Mouse (Mus musculus): ENCODE results near the gene Sel1l. TPM values are rescaled to one million over a fixed set of nuclear protein-coding genes. Genes with fewer than 3 reads are reported as not detected.

The Sel1l gene
- 100 to 1,000 TPM; 130 to 147 TPM for total RNA-seq (2021)
- long read RNA-seq, experiment 1, full-length matches to known transcripts: 50 of 62 reads
- long read RNA-seq, experiment 1, partial matches to known transcripts: 2 of 62 reads
- long read RNA-seq, experiment 1, other reads (novel, unspliced or antisense): 10 of 62 reads
- long read RNA-seq, experiment 2, full-length matches to known transcripts: 41 of 54 reads
- long read RNA-seq, experiment 2, partial matches to known transcripts: 6 of 54 reads
- long read RNA-seq, experiment 2, other reads (novel, unspliced or antisense): 7 of 54 reads

DNA sequence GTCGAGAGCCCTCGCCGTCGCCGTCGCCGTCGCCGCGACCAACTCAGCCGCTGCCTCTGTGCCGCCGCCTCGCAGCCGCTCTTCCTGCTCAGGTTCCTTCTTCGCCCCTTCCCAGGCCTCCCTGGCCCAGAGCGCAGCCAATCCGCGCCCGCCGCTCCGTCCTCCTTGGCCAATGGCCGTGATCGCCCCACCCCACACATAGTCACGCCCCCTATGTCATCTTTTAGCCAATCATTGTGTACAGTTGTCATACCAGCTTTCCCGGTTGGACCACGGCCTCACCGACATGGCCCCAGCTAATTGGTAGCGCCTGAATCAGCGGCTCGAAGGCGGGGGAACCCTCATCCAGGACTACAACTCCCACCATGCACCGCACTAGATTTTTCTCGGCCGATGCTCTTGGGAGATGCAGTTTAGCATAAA lies at the start of gene Sel1l:
Gene Sel1l (minus strand): TSS at position 113 of the 423 bp plus-strand sequence.
- DNase-seq (ENCODE audit: low spot score in 2 of 2): peak; percentile 98 to 99
- intact Hi-C loops (cut with DNase I): no loop called here

DNA sequence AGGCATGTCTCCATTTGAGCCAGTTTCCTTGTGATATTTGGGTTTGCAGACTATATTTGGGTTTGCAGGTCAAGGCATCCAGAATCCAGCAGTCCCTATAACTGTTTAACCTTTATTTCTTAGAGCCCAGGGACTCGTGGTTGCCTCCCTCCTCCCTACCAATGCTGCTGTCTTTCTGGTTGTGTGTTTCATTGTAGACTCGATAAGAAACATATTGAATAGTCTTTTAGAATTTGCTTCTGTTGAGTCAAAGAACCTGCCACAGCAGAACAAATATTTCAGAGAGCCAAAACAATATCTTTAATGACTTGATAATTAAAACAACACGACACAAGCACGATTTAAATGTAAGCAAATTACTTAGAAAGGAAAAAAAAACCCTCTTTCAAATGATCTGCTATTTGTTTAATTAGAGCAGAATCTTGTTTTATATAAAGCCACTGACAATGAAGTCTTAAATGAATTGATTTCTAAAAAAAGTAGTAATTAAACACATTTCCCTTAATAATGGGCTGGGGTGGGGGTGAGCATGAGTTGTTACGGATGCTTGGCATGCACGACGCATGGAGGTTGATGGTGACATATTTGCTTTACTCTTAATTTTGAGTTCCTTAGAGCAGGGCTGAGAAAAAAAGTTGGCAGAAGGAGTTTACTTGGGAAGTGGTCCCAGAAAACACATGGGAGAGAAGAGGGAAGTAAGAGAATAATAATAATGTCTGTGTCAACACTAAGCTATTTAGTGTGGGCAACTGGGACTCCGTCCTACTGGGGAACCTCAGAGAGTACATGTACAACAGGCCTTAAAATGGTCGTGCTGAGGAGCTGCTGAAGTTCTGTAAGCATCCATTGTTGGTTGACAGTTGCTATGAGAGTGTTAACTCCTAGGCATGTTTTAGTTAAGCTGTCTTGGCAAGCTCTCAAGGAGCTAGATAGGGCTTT lies 43.9 kb upstream of the Sel1l start:
- intact Hi-C loops (cut with DNase I): no loop called here
- DNase-seq (ENCODE audit: low spot score in 2 of 2): no peak

DNA sequence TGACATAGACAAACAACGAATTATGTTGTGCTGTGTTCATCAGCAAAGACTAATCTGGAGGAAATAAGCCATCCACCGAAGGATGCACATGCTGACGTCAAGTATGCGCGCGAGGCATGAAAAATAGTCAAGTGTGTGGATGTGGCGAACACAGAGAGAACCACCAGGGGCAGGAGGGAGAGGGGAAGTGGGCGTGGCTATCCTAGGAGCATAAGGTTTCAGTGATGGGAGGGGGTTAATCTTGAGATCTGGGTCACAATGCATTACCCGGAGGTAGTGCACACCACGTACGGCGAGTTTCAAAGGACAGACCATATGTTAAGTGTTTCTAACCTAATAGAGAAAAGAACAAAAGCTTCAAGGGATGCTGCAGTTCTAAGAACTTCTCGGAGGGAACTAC lies 31.5 kb upstream of the Sel1l start:
- intact Hi-C loops (cut with DNase I): no loop called here
- no peak for DNase-seq (ENCODE audit: low spot score in 2 of 2)

DNA sequence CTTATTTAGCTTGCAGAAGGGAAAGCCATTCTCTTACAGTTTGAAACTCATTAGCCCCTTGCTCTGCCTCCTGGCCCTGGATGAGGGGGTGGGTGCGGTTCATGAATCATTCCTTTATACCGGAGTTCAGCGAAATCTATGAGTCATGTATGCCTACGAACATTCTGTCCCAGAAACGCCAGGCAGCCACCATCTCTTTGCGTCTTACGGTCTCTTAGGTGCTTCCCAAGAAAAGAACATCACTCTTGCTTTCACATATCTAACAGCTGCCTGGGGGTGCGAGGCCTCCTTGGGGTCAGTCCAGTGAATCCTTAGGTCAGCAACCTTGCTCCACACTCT lies 29.9 kb upstream of the Sel1l start:
- intact Hi-C loops (cut with DNase I): no loop called here
- peak; percentile 55 for DNase-seq (ENCODE audit: low spot score in 2 of 2)

DNA sequence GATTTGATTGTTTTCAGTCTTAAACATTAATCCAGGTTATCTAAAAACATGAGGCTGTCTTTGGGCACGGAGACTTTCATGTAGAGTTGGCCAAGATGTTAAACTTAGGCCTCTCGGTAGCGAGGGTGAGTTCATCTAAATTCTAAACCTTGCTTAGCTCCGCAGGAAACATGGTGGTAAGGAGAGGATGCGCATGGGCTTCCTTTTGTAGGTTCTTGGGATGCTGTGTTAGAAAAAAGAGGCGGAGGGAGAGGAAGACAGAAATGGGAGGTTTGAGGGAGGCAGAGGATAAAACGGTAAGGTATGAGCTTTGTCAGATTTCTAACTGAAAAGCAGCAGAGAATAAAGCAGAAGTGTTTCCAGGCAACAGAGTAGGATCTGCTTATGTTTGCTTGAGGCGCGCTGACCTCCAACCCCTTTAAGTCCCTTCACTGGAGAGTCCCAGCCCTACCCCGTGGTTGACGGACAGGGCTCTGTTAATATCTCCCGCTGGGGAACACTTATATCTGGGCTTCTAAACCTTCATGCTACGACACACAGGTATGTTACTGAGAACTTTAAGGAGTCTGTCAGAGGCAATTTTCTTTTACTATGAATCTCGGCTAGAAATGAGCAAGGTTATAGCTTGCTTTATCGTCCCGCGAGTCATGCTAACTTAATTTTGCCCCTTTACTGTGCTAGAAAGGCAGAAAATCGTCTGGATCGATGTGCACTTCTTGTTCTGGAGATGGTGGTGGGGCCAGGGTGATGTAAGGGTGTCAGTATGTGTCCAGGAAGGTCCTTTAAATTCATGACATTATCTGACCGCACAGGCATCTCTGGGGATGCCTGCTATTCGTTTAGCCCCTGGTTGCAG lies 29.3 kb upstream of the Sel1l start:
- intact Hi-C loops (cut with DNase I): no loop called here
- no peak for DNase-seq (ENCODE audit: low spot score in 2 of 2)

DNA sequence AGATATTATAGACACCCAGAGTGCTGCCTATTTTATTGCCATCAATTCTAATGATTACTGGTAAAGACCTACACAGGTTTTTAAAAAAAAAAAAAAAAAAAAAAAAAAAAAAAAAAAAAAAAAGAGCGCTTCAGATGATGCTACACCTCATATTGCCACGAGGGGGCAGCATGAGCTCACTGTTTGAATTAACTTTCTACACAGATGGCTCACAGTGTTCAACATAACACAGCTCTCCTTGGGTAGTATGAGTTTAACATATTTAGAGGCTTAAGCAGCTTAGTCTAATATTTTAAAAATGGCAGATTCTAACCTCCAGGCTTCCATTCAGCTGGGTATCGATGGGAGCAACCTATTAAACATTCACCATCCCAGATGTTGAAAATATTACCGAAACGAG lies 28.7 kb upstream of the Sel1l start:
- DNase-seq (ENCODE audit: low spot score in 2 of 2): peak; percentile 61 to 62

DNA sequence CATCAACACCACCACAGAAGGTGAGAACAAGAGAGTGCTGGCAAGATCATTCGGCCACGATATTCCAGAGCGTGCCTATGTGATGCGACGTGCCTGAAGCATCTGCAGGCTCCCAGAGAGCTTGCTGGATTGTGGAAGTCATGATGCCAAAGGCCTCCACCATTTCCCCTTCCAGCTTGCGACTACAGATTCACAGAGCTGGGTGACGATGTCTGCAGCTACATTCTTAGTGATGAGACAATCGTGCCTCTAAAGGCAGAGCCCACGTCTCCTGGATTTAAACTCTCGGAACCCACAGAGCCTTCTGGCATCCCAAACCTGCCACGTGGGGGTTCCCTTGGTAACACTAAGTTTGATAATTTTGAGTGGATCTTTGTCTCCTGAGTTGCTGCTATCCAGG lies 21.7 kb upstream of the Sel1l start:
- intact Hi-C loops (cut with DNase I): no loop called here
- DNase-seq (ENCODE audit: low spot score in 2 of 2): peak in 1 of 2 experiments; percentile 41

More for the DNA sequence above, 28.7 kb upstream of the Sel1l start:
- intact Hi-C loops (cut with DNase I): no loop called here

DNA sequence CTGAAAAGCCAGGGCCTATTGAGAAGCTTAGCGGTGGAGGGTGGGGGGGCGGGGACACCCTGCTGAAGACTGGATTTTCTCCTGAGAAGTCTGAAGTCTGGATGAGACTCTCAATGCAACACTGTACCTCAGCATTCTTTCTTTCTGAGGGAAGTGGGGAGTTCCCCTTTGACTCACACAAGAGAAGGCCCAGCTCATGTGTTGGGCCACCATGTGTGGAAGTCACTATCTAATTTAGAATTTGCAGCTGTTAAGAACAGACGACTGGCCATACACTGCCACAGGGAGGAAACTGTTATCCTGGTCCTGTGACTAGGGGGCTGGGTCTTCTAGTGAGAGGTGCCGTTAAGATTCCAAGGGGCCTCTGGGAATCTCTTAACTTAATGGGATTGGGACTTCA lies 20.4 kb upstream of the Sel1l start:
- DNase-seq (ENCODE audit: low spot score in 2 of 2): no peak
- intact Hi-C loops (cut with DNase I): no loop called here

DNA sequence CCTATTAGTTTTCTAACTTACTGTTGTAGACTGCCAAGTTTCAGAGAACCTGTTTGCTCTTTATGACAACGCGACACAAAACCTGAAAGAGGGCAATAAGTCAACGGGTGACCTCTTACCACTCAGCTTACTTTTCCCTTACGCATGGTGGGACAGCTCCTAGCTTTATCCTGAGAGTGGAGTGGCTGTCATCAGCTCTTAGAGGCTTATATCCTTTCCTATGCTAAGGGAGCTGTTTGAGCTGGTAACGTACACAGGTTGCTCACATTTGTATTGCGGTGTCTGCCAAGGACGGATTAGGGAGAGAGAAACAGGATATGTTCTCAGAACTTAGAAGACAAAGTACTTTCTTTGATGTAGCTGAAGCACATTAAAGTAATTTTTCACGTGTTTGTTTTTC lies 5.4 kb upstream of the Sel1l start:
- intact Hi-C loops (cut with DNase I): no loop called here
- no peak for DNase-seq (ENCODE audit: low spot score in 2 of 2)

DNA sequence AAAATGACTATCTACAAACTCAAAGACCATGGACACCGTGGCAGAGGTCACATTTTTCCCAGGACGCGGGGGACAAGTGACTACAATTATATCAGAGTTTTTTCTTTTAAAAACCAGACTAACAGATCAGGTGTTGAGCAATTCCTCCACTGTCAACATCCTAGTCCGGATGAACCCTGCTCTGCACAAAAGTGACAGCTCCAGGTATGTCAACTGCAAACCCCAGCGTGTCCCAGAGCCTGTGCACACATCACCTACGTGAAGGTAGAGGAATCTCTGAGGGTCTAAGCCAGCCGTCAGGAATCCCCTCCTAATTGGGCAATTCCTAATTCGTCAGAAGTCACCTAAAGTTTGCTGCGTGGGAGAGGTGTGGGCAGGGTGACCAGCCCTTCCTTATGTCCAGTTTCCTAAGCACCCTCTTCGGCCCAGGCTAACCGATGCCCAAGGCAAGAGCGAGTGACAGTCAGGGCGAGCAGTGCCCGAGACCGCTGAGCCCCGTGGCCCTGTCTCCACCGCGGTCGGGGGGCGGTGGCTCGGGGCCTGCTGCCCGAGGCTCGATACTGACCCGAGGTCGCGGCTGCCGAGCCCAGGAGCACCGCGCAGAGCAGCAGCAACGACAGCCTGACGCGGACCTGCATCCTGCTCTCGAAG lies 438 bp downstream of the Sel1l start:
- peak in 1 of 2 experiments; percentile 23 for DNase-seq (ENCODE audit: low spot score in 2 of 2)
- intact Hi-C loops (cut with DNase I): no loop called here

DNA sequence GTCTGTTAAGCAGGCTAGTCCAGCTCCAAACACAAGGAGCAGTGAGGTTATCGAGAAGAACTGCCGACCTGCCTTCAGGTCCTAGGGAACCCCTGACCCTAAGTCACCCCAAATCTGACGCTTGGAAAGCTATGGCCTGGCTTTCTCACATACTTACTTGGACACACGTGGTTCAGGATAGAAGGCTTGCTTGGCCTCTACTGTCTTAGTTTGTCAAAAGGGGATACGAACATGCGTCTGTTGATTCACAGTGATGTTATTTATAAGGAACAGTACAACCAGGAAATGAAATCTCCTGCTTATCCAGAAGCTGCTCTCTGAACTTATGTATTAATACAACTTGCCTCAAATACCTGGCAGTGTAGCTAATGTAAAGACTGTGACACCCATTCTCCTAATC lies 2.9 kb downstream of the Sel1l start:
- no peak for DNase-seq (ENCODE audit: low spot score in 2 of 2)
- intact Hi-C loops (cut with DNase I): no loop called here

DNA sequence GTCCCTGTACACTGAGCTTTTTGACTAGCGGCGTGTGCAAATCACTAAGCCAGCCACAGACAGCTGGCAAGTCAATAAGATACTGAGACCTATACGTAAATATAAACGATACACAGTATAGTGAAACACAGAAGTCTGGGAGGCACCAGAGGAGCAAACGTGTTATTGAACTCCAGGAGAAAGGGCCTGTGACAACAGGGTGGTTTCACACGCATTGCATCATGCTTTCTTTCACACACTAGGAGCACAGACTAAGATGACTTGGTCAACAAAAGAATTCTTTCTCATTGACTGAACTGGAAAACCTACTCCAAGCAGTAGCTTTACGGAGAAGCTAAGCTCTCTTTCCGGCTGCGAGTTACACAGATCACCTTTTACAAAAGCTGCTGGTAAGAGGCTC lies 3.6 kb downstream of the Sel1l start:
- DNase-seq (ENCODE audit: low spot score in 2 of 2): no peak
- intact Hi-C loops (cut with DNase I): no loop called here

DNA sequence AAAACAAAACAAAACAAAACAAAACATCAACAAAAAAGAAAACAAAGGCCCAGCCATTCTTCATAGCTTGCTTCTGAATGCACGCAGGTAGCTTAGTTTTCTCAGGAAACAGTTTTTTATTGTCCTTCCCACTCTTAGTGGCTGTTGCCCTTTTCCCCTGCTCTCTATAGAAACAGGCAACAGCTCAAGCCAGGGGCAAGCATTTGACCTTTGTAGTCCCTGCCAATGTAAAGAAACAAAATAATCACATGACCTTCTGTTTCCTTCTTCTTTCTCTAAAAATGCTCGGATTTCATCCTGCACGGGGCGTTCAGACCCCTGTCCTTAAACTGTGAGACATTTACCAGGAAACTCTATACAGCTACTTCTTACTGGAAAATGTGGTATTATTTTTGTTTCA lies 4.4 kb downstream of the Sel1l start:
- DNase-seq (ENCODE audit: low spot score in 2 of 2): no peak
- intact Hi-C loops (cut with DNase I): no loop called here

DNA sequence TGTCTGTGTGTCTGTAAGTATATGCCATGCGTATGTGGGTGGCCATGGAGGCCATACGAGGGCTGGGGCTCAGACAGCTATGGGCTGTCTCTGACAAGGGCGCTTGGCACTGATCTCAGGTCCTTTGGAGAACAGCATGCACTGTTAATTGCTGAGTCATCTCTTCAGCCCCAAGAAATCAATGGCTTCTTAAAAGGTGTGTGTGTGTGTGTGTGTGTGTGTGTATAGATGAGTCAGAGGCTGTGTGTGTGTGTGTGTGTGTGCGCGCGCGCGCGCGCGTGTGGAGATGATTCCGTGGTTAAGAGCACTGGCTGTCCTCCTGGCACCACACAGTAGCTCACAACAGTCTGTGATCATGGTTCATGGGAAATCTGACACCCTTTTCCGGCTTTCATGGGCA lies 5.1 kb downstream of the Sel1l start:
- intact Hi-C loops (cut with DNase I): no loop called here
- no peak for DNase-seq (ENCODE audit: low spot score in 2 of 2)

DNA sequence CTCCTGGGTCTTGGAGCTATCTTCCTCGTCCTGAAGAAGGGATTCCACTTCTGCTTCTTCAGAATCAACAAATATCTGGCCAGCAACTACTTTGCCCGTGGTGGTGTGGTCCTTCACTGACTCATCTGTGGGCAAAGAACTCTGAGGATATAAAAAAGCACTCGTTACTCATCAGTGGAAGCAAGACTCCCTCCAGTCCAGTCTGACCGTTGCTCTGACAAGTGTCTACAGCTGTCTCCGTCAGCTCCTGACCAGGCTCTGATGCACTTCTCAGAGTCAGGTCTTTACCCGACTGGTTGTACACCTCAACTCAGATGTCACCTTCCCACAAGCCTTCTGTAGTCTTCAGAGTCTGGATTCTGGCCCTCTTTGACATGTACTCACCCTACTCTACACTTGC lies 7.2 kb downstream of the Sel1l start:
- DNase-seq (ENCODE audit: low spot score in 2 of 2): no peak
- intact Hi-C loops (cut with DNase I): no loop called here

DNA sequence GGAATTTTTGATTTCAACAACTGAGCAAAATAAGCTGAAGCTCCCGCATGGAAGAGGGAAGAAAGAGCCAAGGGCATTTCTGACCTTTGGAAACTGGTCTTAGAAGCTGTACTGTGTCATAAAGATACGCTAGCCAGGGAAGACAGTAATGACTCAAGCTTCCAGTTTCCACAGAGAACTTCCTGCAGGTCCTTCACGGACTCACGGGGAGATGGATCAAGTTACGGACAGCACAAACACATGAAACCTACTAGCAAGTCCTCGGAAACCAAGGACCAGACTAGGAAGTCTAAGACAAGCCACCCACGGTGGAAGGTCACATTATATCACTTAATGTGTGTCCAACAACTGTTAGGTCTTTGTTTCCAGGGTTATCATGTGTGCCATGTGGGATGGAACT lies 10.7 kb downstream of the Sel1l start:
- DNase-seq (ENCODE audit: low spot score in 2 of 2): no peak
- intact Hi-C loops (cut with DNase I): no loop called here

DNA sequence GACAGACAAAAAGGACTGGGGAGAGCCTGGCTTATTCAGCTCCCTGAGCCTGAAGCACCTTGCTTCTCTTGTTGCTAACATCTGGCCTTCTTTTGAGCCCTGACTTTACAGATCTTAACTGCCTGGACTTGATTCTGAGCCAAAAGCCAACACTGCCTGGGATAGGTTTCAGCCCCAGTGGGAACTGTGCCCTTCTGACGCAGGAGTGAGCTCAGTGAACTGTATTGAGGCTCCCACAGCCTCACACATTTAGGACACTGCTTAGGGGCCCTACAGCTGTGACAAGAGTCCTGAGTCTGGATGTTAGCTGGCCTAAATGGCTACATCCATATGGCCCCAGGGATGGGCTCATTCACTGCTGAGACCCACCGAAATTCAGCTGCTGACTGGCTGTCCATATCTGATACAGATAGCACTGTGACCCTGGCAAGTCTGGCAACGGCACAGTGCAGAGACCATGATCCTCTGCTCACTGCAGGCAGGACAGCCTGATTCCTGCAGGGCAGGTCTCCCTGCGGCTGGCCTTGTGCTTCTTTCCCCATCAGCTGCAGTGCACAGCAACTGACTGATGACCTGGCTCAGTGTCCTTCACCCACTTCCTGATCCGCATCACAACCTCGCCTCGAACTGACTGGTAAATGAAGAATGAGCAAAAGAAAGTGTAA lies 11.4 kb downstream of the Sel1l start:
- no peak for DNase-seq (ENCODE audit: low spot score in 2 of 2)
- intact Hi-C loops (cut with DNase I): no loop called here

DNA sequence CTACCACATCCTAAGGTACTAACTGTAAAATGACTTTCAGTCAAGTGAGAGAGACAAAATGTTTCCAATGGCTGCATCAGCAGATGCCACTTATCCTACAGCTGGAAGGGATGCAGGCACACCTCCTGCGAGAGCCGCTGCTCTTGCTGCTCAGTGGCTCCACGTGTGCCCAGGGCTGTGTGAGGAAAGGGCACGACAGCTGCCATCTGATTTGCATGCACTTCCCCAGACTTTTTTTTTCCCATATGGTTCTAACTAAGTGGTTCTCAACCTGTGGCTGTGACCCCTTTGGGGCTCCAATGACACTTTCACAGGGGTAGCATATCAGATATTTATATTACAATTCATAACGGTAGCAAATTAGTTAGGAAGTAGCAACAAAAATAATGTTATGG lies 15.0 kb downstream of the Sel1l start:
- DNase-seq (ENCODE audit: low spot score in 2 of 2): no peak

More for the DNA sequence above, 15.0 kb downstream of the Sel1l start:
- intact Hi-C loops (cut with DNase I): no loop called here
